Mouse (Mus musculus): ENCODE measurements around the gene Tmprss11f.

DNA sequence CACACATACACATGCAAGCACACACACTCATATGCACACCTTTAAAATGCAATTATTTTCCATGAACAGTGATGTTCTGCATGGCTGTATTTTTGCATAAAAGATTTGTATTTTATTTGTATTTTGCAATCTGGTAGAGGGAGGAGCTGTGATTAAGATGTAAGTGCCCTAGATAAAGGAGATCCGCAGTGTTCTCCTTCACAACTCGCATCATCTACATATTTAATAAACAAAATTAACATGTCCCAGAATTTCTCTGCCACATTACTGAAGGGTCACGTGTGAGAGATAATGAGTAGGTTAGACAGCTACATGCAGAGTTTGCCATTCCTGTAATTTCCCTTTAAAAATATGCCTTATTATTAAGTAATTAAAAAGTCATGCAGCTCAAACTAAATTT, 46.3 kb downstream of the Tmprss11f start:
- TF ChIP-seq CTCF (IDR thresholded peaks at IDR 0.05; ENCODE audit: low read depth) (no peak), EP300 (optimal IDR thresholded peaks at IDR 0.05) (no peak)
